Mouse (Mus musculus): Measurements from ENCODE around the gene Usf2. TPM values are rescaled to one million over a fixed set of nuclear protein-coding genes. Genes with fewer than 3 reads are reported as not detected.

Gene Usf2
- polyA plus RNA-seq, 1 experiment, result 288 TPM

DNA sequence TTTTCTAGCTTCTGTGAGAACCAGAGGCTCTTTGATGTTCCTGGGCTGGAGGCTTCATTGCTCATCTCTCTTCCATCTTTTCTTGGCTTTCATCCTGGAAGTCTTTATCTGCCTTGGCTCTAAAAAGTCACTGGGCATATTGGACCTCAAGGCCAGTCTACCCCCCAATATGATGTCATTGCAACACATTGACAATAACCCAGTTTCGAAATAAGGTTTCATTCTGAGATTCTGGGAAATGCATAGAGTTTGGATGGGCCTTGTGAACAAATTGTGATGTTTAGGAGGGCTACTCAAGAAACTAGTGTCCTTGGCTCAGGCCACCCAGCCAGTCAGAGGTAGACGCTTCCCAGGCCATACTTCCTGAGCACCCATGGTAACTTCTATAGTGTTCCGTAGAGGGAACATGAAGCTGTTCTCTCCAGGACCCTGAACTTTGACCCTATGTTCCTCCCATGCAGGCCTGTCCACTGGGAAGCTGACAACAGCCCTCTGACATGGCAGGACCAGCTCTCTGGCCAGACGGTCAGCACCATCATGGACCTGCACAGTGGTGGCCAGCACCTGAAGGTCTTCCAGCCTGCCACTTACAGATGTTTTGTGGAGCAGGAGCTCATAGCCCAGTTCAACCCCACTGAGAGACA, 32.0 kb upstream of the Usf2 start:
- H3K4me3 ChIP-seq (ENCODE audit: control insufficient read depth, insufficient read depth, low read length), result no peak overlapping the region
- H3K27me3 ChIP-seq (ENCODE audit: control insufficient read depth, insufficient read depth, low read length), result no peaks in the 10 kb centered on the region
- 94% methylated on average over 4 of the region's 4 CpGs for WGBS
- H3K27ac ChIP-seq (ENCODE audit: control insufficient read depth, insufficient read depth, low read length), result no peak overlapping the region
- no peak for TF ChIP-seq CTCF (IDR thresholded peaks at IDR 0.05; ENCODE audit: borderline replicate concordance, control insufficient read depth, extremely low read depth, insufficient read depth, low read length, poor library complexity)
- TF ChIP-seq POLR2A (IDR thresholded peaks at IDR 0.05; ENCODE audit: control insufficient read depth, extremely low read depth, insufficient read depth, low read length, poor library complexity), result no peak
- no peaks in the 10 kb centered on the region for H3K36me3 ChIP-seq (ENCODE audit: control insufficient read depth, insufficient read depth, low read length)
- H3K4me1 ChIP-seq (replicated peaks; ENCODE audit: control insufficient read depth, insufficient read depth, low read length), result peaks cover 2% of the 10 kb centered on the region; the same call in 1 of the 2 replicates
- no peak for DNase-seq

DNA sequence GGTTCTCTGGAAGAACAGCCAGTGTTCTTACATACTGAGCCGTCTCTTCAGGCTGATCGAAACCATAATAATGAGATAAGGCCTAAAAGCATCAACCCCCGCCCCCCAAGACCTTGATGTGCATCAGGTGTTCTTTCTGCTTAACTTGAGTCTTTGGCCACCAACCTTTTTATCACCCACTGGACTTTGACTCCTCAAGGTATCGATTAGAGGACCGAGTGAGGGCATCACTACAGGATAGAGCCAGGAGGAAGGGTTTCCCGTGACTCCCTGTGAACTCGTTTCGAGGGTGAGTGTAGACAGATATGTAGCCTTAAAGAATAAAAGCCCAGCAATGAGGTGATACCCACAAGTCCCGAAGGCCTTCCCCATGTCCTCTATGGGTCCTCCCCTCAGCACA, 28.8 kb upstream of the Usf2 start:
- Histone ChIP-seq H3K36me3 (ENCODE audit: control insufficient read depth, insufficient read depth, low read length) (no peaks in the 10 kb centered on the region), H3K27ac (ENCODE audit: control insufficient read depth, insufficient read depth, low read length) (no peak overlapping the region), H3K4me3 (ENCODE audit: control insufficient read depth, insufficient read depth, low read length) (no peak overlapping the region), H3K27me3 (ENCODE audit: control insufficient read depth, insufficient read depth, low read length) (no peaks in the 10 kb centered on the region), H3K4me1 (replicated peaks; ENCODE audit: control insufficient read depth, insufficient read depth, low read length) (no peaks in the 10 kb centered on the region)
- TF ChIP-seq POLR2A (IDR thresholded peaks at IDR 0.05; ENCODE audit: control insufficient read depth, extremely low read depth, insufficient read depth, low read length, poor library complexity) (no peak), CTCF (IDR thresholded peaks at IDR 0.05; ENCODE audit: borderline replicate concordance, control insufficient read depth, extremely low read depth, insufficient read depth, low read length, poor library complexity) (no peak)
- no peak for DNase-seq
- WGBS, result 95% methylated on average over 9 of the region's 9 CpGs

DNA sequence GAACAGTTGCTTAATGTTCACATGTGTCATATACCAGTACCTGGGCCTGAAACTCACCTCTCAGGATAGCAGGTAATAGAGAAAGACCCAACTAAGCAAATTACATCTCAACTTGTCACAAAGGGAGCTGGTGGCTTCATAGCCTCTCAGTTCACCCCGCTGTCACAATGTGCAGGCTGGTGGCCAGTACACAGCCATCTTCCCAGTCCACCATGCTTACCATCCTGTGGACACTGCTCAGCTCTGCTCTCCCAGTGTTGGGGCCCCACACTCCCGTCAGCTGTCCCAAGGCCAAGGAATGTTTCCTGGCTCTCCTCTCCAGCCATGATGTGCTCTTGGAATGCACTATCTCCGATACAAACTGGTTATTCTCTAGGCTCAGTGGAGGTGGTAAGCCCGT, 25.1 kb upstream of the Usf2 start:
- no peak for DNase-seq

DNA sequence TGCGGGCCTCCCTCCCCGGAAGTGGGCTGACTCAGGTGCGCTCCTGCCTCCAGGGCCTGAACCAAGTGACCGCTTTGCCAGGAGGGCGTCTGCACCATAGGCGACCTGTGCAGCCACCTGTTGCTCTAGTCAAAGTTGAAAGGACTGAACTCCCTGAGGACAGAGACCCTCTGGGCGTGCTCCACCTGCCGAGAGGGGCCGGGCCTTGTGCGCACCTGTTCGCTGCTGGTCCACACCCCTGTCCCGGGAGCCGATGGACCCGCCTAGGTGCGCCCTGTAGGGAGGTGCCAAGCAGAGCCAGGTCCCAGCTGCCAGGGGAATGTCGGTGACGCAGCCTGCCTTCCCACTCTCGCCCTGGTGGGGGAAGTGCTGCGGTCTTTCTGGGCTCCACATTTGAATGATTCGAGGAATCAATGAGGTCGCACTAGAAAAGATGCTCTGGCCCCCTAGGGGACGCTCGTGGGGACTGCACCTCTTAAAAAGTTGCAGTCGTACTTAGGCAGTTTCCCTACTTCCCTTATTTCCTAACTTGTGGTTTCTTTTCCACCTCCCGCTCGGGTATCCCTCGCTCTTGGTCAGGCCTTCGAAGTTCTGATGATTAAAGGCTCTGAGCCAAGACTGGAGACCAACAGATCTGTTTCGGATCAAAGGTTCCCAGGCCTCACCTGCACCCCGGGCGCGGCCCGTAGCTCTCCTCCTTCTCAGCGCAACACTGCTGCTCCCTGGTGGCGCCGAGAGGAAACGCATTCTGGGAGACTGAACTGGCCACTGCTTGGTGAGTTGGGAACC, 17.1 kb upstream of the Usf2 start, which contains the start of gene Fam187b:
Fam187b (plus strand) TSS at position 290 of the 789 bp plus-strand sequence.
- no peaks in the 10 kb centered on the region for H3K36me3 ChIP-seq (ENCODE audit: control insufficient read depth, insufficient read depth, low read length)
- under 1% methylated on average over 37 of the region's 37 CpGs for WGBS
- peak; percentile 92 for DNase-seq
- H3K4me1 ChIP-seq (replicated peaks; ENCODE audit: control insufficient read depth, insufficient read depth, low read length), result peaks cover 9% of the 10 kb centered on the region
- H3K27ac ChIP-seq (ENCODE audit: control insufficient read depth, insufficient read depth, low read length), result no peak within 1 kb of the TSS
- peak within 1 kb of the TSS; percentile 45 for H3K4me3 ChIP-seq (ENCODE audit: control insufficient read depth, insufficient read depth, low read length)
- H3K27me3 ChIP-seq (ENCODE audit: control insufficient read depth, insufficient read depth, low read length), result no peaks in the 10 kb centered on the region; the same call in 1 of the 2 replicates
- no peak for TF ChIP-seq POLR2A (IDR thresholded peaks at IDR 0.05; ENCODE audit: control insufficient read depth, extremely low read depth, insufficient read depth, low read length, poor library complexity)
- TF ChIP-seq CTCF (IDR thresholded peaks at IDR 0.05; ENCODE audit: borderline replicate concordance, control insufficient read depth, extremely low read depth, insufficient read depth, low read length, poor library complexity), result peak; percentile 91

More for the DNA sequence above, 25.1 kb upstream of the Usf2 start:
- Histone ChIP-seq H3K4me3 (ENCODE audit: control insufficient read depth, insufficient read depth, low read length) (no peak overlapping the region), H3K4me1 (replicated peaks; ENCODE audit: control insufficient read depth, insufficient read depth, low read length) (no peaks in the 10 kb centered on the region), H3K27me3 (ENCODE audit: control insufficient read depth, insufficient read depth, low read length) (no peaks in the 10 kb centered on the region), H3K36me3 (ENCODE audit: control insufficient read depth, insufficient read depth, low read length) (no peaks in the 10 kb centered on the region), H3K27ac (ENCODE audit: control insufficient read depth, insufficient read depth, low read length) (no peak overlapping the region)
- TF ChIP-seq CTCF (IDR thresholded peaks at IDR 0.05; ENCODE audit: borderline replicate concordance, control insufficient read depth, extremely low read depth, insufficient read depth, low read length, poor library complexity) (no peak), POLR2A (IDR thresholded peaks at IDR 0.05; ENCODE audit: control insufficient read depth, extremely low read depth, insufficient read depth, low read length, poor library complexity) (no peak)
- 95% methylated on average over 4 of the region's 4 CpGs for WGBS

DNA sequence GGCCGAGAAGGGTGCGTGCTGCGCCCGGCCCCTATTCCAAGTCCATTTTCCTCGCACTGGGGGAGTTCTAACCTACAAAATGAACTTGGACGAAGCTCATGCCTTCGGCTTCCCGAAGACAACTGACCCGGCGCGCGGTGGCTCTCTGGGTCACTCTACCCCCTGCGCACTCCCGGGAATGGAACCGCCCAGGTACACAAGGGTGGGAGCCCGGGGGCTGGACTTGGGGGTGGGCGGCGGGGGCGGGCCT, 16.6 kb upstream of the Usf2 start, which contains the start of gene Lsr:
Lsr (minus strand) TSS at position 214 of the 250 bp plus-strand sequence.
- H3K27ac ChIP-seq (ENCODE audit: control insufficient read depth, insufficient read depth, low read length), result no peak within 1 kb of the TSS
- 5% methylated on average over 19 of the region's 19 CpGs for WGBS
- DNase-seq, result no peak

DNA sequence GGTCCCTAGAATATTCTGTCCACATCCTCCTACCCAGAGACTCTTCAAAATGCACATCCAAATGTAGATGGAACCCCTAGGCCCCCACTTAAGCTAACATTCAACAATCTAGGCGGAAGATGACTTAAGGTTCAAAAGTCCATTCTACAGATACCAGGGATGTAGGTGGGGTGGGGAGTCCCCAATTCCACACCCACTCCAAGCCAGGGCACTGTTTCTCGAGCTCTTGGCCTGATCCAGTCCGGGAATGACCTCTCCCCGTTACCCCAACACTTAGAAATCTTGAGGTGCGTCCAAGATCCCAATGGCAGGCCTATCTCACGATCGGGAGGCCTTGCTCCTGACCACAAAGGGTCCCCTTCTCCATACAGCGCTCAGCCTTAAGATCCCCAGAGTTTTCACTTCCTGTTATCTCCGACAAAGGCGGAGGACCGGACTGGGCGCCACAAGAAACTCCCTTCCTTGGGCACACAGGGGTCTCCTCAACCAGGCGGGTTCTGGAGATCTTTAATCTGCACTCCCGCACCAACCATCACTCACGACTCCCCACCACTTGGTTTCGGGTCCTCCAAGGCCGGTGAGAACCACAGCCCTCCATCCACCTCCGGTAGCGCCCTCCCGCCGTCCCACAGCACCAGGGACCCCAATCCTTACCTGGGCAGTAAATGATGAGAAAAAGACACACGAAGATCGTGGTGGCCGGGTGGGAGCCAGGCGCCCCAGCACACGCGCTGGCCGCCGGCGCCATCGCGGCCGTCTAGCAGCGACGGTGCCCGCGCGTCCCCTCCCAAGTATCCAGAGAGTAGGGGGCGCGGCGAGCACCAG, 16.0 kb upstream of the Usf2 start:
- Histone ChIP-seq H3K4me1 (replicated peaks; ENCODE audit: control insufficient read depth, insufficient read depth, low read length) (peaks cover 11% of the 10 kb centered on the region), H3K27ac (ENCODE audit: control insufficient read depth, insufficient read depth, low read length) (no peak overlapping the region), H3K27me3 (ENCODE audit: control insufficient read depth, insufficient read depth, low read length) (no peaks in the 10 kb centered on the region; the same call in 1 of the 2 replicates), H3K36me3 (ENCODE audit: control insufficient read depth, insufficient read depth, low read length) (no peaks in the 10 kb centered on the region), H3K4me3 (ENCODE audit: control insufficient read depth, insufficient read depth, low read length) (peak overlapping the region; percentile 30)
- 40% methylated on average over 41 of the region's 41 CpGs for WGBS
- no peak for TF ChIP-seq CTCF (IDR thresholded peaks at IDR 0.05; ENCODE audit: borderline replicate concordance, control insufficient read depth, extremely low read depth, insufficient read depth, low read length, poor library complexity)
- no peak for TF ChIP-seq POLR2A (IDR thresholded peaks at IDR 0.05; ENCODE audit: control insufficient read depth, extremely low read depth, insufficient read depth, low read length, poor library complexity)
- DNase-seq, result no peak

More for the DNA sequence above, 16.6 kb upstream of the Usf2 start, which contains the start of gene Lsr:
- Histone ChIP-seq H3K27me3 (ENCODE audit: control insufficient read depth, insufficient read depth, low read length) (no peaks in the 10 kb centered on the region; the same call in 1 of the 2 replicates), H3K36me3 (ENCODE audit: control insufficient read depth, insufficient read depth, low read length) (no peaks in the 10 kb centered on the region), H3K4me1 (replicated peaks; ENCODE audit: control insufficient read depth, insufficient read depth, low read length) (peaks cover 9% of the 10 kb centered on the region), H3K4me3 (ENCODE audit: control insufficient read depth, insufficient read depth, low read length) (peak within 1 kb of the TSS; percentile 45)
- TF ChIP-seq CTCF (IDR thresholded peaks at IDR 0.05; ENCODE audit: borderline replicate concordance, control insufficient read depth, extremely low read depth, insufficient read depth, low read length, poor library complexity) (no peak), POLR2A (IDR thresholded peaks at IDR 0.05; ENCODE audit: control insufficient read depth, extremely low read depth, insufficient read depth, low read length, poor library complexity) (no peak)

Measured in thymus, adult 2 months (tissue).